Mouse (Mus musculus) stomach, postnatal 0 days (tissue): ENCODE data around the gene Slc25a12. TPM values are rescaled to one million over a fixed set of nuclear protein-coding genes. Genes with fewer than 3 reads are reported as not detected.

Experiments used
- ATAC-seq: fragments of 200-750 bp; cut with Nextera tagmentation; 2 replicates; pipeline ENCODE4 v1.8.0; 2017; ENCODE audit not compliant: low FRiP score, low TSS enrichment
- DNase-seq: peaks from one replicate; pipeline ENCODE4 v3.0.0-alpha.2; 2016; ENCODE audit warnings: low spot score
- H3K27ac ChIP-seq: fragments of 300-500 bp; sonication (generic); replicated peaks from 2 replicates; pipeline ENCODE4 v1.5.1; 2014; ENCODE audit warnings: mild to moderate bottlenecking, control low read depth
- H3K27me3 ChIP-seq: fragments of 300-500 bp; sonication (generic); 2 replicates; pipeline ENCODE4 v1.6.1; 2014; ENCODE audit warnings: low read length; ENCODE audit not compliant: control insufficient read depth, insufficient read depth
- H3K36me3 ChIP-seq: fragments of 300-500 bp; sonication (generic); 2 replicates; pipeline ENCODE4 v1.6.1; 2014; ENCODE audit warnings: low read length, mixed read lengths; ENCODE audit not compliant: control insufficient read depth, insufficient read depth
- H3K4me1 ChIP-seq: fragments of 300-500 bp; sonication (generic); replicated peaks from 2 replicates; pipeline ENCODE4 v1.6.1; 2014; ENCODE audit warnings: antibody characterized with exemption; ENCODE audit not compliant: control insufficient read depth, insufficient read depth
- H3K4me2 ChIP-seq: fragments of 300-500 bp; sonication (generic); replicated peaks from 2 replicates; pipeline ENCODE4 v1.6.1; 2014; ENCODE audit warnings: low read depth, mild to moderate bottlenecking, control low read depth, moderate library complexity
- H3K4me3 ChIP-seq: fragments of 300-500 bp; sonication (generic); 2 replicates; pipeline ENCODE4 v1.5.1; 2014; ENCODE audit warnings: low read depth, low read length, control low read depth
- H3K9ac ChIP-seq: fragments of 300-500 bp; sonication (generic); 2 replicates; pipeline ENCODE4 v1.6.1; 2014; ENCODE audit warnings: mild to moderate bottlenecking, low read length, control low read depth, mixed read lengths
- H3K9me3 ChIP-seq: fragments of 300-500 bp; sonication (generic); 2 replicates; pipeline ENCODE4 v1.6.1; 2016; ENCODE audit warnings: low read length; ENCODE audit not compliant: control insufficient read depth
- CTCF ChIP-seq: IDR thresholded peaks from 2 replicates; pipeline ENCODE4 v1.5.1; 2016; ENCODE audit warnings: antibody characterized with exemption, low read depth, mild to moderate bottlenecking, moderate library complexity
- EP300 ChIP-seq: optimal IDR thresholded peaks from 2 replicates; pipeline ENCODE3; 2016; ENCODE audit warnings: antibody characterized with exemption
- WGBS: fragments of 180-500 bp; shearing (Covaris S2); extraction: QIAGEN DNeasy Blood & Tissue Kit; methylation state at CpG from one replicate; pipeline ENCODE4 v1.1.7; 2014; 5-methylcytosine and 5-hydroxymethylcytosine counted together
- polyA plus RNA-seq: library from polyadenylated mRNA; unstranded; fragments of >200 nt; fragmentation: Nextera tagmentation; extraction: Ambion mirVana; gene quantifications from 2 replicates; pipeline ENCODE4 v1.2.1, GENCODE M21; 2015

Slc25a12 gene
- polyA plus RNA-seq, 1 experiment from 2014 or later = 28.0 TPM

GRCm38 (mm10) chr2:71250841-71251240, 116.7 kb downstream of the Slc25a12 start:
- Histone ChIP-seq H3K27me3 (no peaks in the 10 kb centered on the region), H3K9ac (no peak overlapping the region), H3K4me1 (no peaks in the 10 kb centered on the region), H3K36me3 (0 out of 2 replicates have a peak, but pooled peaks cover 6% of the 10 kb centered on the region), H3K4me3 (no peak overlapping the region), H3K4me2 (no peak overlapping the region), H3K27ac (no peak overlapping the region), H3K9me3 (no peaks in the 10 kb centered on the region)
- DNase-seq (no peak), ATAC-seq (no peak)
- 74% methylated on average over 5 of the region's 5 CpGs for WGBS
- TF ChIP-seq CTCF = peak; percentile 71
- no peak for TF ChIP-seq EP300

- Histone ChIP-seq H3K9me3 (no peaks in the 10 kb centered on the region), H3K4me2 (no peak overlapping the region), H3K36me3 (0 out of 2 replicates have a peak, but pooled peaks cover 6% of the 10 kb centered on the region), H3K4me3 (no peak overlapping the region), H3K27me3 (no peaks in the 10 kb centered on the region), H3K4me1 (no peaks in the 10 kb centered on the region), H3K27ac (no peak overlapping the region), H3K9ac (no peak overlapping the region)
- no peak for TF ChIP-seq CTCF
- no peak for TF ChIP-seq EP300
- ATAC-seq (no peak), DNase-seq (no peak)
- WGBS = 73% methylated on average over 3 of the region's 3 CpGs
Observed at GRCm38 (mm10) chr2:71248071-71248470, 119.5 kb downstream of the Slc25a12 start.

GRCm38 (mm10) chr2:71246096-71246495, 121.5 kb downstream of the Slc25a12 start:
- 85% methylated on average over 5 of the region's 5 CpGs for WGBS
- DNase-seq = no peak

GRCm38 (mm10) chr2:71245416-71245815, 122.1 kb downstream of the Slc25a12 start:
- H3K4me1 ChIP-seq = no peaks in the 10 kb centered on the region
- TF ChIP-seq EP300 (no peak), CTCF (0 out of 2 replicates have a peak, but pooled peaks have one; percentile 9)
- WGBS = 84% methylated on average over 3 of the region's 3 CpGs
- no peak overlapping the region for H3K27ac ChIP-seq
- no peaks in the 10 kb centered on the region for H3K27me3 ChIP-seq
- H3K9ac ChIP-seq = no peak overlapping the region
- H3K4me2 ChIP-seq = no peak overlapping the region
- H3K36me3 ChIP-seq = no peaks in the 10 kb centered on the region
- ATAC-seq = no peak
- H3K4me3 ChIP-seq = no peak overlapping the region
- H3K9me3 ChIP-seq = no peaks in the 10 kb centered on the region
- DNase-seq = no peak

More at GRCm38 (mm10) chr2:71246096-71246495, 121.5 kb downstream of the Slc25a12 start:
- H3K4me3 ChIP-seq = no peak overlapping the region
- no peaks in the 10 kb centered on the region for H3K4me1 ChIP-seq
- no peak overlapping the region for H3K9ac ChIP-seq
- H3K36me3 ChIP-seq = 0 out of 2 replicates have a peak, but pooled peaks cover 2% of the 10 kb centered on the region
- H3K4me2 ChIP-seq = no peak overlapping the region
- no peak overlapping the region for H3K27ac ChIP-seq
- no peaks in the 10 kb centered on the region for H3K9me3 ChIP-seq
- H3K27me3 ChIP-seq = no peaks in the 10 kb centered on the region
- no peak for ATAC-seq
- no peak for TF ChIP-seq CTCF
- TF ChIP-seq EP300 = no peak

- no peak for ATAC-seq
- Histone ChIP-seq H3K9me3 (no peaks in the 10 kb centered on the region), H3K9ac (no peak overlapping the region), H3K27ac (no peak overlapping the region), H3K27me3 (no peaks in the 10 kb centered on the region), H3K4me2 (no peak overlapping the region), H3K36me3 (no peaks in the 10 kb centered on the region), H3K4me1 (no peaks in the 10 kb centered on the region), H3K4me3 (no peak overlapping the region)
- TF ChIP-seq EP300 (no peak), CTCF (no peak)
- 87% methylated on average over 7 of the region's 7 CpGs for WGBS
- DNase-seq = no peak
Observed at GRCm38 (mm10) chr2:71244807-71245206, 122.7 kb downstream of the Slc25a12 start.

- Histone ChIP-seq H3K36me3 (no peaks in the 10 kb centered on the region), H3K4me3 (no peak overlapping the region), H3K27me3 (no peaks in the 10 kb centered on the region), H3K27ac (no peak overlapping the region), H3K9me3 (no peaks in the 10 kb centered on the region), H3K4me1 (no peaks in the 10 kb centered on the region), H3K9ac (no peak overlapping the region), H3K4me2 (no peak overlapping the region)
- 78% methylated on average over 9 of the region's 9 CpGs for WGBS
- DNase-seq (no peak), ATAC-seq (no peak)
- TF ChIP-seq CTCF (no peak), EP300 (no peak)
Observed at GRCm38 (mm10) chr2:71243058-71243672, 124.4 kb downstream of the Slc25a12 start.
